Mouse (Mus musculus): ENCODE data around the gene Acp7.
A peak's percentile ranks its signal among the peaks of the same experiment; 100 is the strongest.
"Not testable (repeated sequence)": the region's sequence is repeated elsewhere in the genome, so short reads cannot be mapped to it uniquely, and the experiment has no call there.

The Acp7 gene

GRCm38 (mm10) chr7:28631073-28631472 lies at the start of gene Acp7:
Acp7 (minus strand) TSS chr7:28631332.
- DNase-seq (ENCODE audit: low read depth) = no peak

- no peak for DNase-seq (ENCODE audit: low read depth)
Measured at GRCm38 (mm10) chr7:28677624-28678023, 46.5 kb upstream of the Acp7 start.

GRCm38 (mm10) chr7:28676811-28677541 lies 45.8 kb upstream of the Acp7 start:
- no peak for DNase-seq (ENCODE audit: low read depth)

GRCm38 (mm10) chr7:28675746-28676145 lies 44.6 kb upstream of the Acp7 start:
- DNase-seq (ENCODE audit: low read depth) = no peak

DNA sequence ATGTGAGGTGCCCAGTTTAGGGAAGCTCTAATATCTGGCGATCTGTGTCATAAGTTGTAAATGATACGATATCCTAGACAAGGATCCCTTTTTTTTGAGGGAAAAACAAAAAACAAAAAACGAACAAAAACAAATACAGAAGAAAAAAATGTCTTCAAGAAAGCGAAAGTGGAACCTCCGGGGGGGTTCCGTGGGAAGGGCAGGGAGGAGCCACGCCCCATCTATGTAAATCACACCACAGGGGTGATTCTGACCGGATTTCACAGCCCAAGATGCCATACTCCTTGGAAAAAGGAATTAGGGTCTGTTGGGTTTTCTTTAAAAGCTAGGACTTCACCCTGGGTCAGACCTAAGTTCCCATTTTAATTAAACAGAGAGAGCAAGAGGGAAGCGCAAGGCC lies 43.9 kb upstream of the Acp7 start:
- DNase-seq (ENCODE audit: low read depth) = peak; percentile 64

- DNase-seq (ENCODE audit: low read depth) = not testable (repeated sequence)
Measured at GRCm38 (mm10) chr7:28672786-28673185, 41.7 kb upstream of the Acp7 start.

- DNase-seq (ENCODE audit: low read depth) = no peak
Measured at GRCm38 (mm10) chr7:28672276-28672675, 41.1 kb upstream of the Acp7 start.

DNA sequence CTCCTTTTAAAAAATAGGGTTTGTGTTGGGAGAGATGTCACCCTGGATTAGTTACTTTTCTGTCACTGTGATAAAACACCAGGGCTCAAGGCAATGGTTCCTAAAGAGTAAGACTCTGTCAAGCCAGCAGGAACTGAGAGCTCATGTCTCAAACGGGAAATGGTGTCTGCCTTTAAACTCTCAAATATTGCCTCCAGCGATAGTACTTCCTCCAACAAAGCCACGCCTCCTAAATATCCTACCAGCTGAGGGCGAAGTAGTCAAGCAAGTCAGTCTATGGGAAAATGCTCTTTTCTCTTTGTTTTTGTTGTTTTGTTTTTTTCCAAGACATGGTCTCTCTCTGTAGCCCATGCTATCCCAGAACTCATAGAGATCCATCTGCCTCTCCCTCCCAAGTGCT lies 40.0 kb upstream of the Acp7 start:
- peak; percentile 70 for DNase-seq (ENCODE audit: low read depth)

- DNase-seq (ENCODE audit: low read depth) = peak; percentile 79
Measured at GRCm38 (mm10) chr7:28665620-28666579, 34.8 kb upstream of the Acp7 start.

DNA sequence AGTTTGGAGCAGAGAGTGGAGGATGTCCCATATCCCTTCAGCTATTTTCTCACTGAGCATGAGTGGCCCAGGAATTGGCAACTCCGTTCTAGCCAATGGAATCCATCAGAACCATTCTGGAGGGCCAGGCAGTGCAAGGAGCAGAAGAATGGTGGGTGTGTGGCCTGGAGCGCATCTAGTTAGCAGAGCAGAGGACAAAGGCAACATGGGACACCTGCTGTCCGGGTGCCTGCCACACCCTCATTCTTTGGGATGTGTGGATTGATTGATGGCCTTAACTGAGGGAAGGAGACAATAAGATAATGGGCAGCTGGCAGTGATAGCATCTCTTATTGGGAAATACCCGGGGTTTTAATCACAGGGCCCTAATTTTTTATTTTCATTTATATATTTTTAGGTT lies 25.3 kb upstream of the Acp7 start:
- DNase-seq (ENCODE audit: low read depth) = no peak

DNA sequence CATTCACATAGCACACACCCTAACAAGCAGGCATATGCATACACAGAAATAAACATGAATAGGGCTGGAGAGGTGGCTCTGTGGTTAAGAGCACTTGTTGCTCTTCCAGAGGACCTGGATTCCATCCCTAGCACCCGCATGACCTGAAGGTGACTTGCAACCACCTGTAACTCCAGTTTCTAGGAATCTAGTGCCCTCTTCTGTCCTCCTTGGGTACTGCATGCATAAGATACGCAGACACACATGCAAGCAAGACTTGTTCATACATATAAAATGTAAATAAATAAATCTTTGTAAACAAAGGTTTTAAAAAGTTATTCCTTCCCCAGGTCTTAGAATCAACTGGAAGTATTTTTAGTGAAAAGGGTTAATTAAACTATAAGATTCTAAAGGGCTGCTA lies 20.0 kb upstream of the Acp7 start:
- peak; percentile 43 for DNase-seq (ENCODE audit: low read depth)

- DNase-seq (ENCODE audit: low read depth) = peak; percentile 27
Measured at GRCm38 (mm10) chr7:28647016-28647415, 15.9 kb upstream of the Acp7 start.

DNA sequence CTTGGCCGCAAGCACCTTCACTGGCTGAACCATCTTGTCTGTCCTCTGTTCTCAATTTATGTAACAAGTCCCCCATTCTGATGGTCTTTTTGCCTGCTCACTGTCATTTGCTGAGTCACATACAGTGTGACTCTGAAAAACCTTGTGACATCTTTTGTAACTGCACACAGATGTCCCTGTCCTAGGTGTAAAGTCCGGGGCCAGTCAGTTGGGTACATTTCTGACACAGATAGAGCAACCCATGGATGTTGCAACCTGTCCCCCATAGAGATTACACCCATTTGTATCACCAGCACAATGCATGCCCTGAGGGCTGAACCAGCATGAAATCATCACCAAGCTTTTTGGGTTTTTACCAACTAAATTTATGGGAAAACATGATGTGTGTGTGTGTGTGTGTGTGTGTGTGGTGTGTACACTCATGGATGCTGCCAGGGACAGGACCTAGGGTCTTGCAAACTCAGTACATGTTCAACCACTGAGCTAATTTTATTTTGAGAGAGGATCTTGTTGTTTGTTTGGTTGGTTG lies 14.9 kb upstream of the Acp7 start:
- DNase-seq (ENCODE audit: low read depth) = peak; percentile 53

DNA sequence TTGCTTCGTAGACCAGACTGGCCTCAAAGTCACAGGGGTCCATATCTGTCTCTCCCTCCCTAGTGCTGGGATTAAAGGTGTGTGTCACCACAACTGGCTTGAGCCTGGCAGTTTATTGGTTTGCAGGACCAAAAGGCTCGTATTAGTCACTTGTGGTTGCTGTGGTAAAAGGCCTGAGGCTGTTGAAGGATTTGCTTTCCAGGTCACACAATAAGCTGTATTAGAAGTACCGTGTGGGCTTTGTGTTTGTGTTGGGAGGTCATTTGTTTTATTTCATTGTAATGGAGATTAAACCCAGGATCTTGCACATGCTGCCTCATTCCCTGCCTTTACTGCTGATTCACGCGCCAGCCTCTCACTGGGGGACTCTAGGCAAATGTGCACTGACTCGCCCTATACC lies 14.2 kb upstream of the Acp7 start:
- DNase-seq (ENCODE audit: low read depth) = peak; percentile 71

DNA sequence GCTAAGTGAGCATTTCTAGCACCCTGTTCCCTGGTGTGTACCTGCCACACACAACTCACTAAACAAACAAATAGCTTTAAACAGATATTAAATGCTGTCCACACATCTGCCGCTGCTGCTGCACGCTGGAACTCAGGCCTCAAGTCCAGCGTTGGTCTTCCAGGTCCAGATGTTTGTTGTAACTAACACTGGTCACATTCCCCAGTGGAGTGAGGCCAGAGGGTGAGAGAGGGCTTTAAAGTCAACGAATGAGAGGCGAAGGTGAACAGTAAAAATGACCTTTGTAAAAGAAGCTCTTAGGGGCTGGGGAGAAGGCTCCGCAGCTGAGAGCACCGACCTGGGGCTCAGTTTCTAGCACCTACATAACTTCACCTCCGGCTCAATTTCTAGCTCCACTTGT lies 10.4 kb upstream of the Acp7 start:
- no peak for DNase-seq (ENCODE audit: low read depth)

GRCm38 (mm10) chr7:28637511-28637910 lies 6.4 kb upstream of the Acp7 start:
- DNase-seq (ENCODE audit: low read depth) = no peak

DNA sequence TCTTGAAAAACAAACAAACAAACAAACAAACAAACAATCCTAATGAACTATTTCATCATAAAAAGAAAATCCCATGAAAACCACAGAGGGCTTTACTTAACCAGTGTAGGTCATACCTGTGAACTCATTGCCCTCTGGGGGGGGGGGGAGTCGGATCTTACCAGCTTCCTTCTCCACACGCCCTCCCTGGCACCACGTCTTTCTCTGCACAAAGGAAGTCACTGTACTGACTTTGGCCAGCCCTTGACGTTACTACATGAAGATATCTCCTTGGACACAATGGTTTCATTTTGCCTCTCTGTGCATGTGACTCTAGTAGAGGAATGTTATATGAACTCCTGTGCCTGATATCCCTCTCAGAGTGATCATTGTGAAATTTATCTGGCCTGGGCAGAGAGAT lies 3.0 kb upstream of the Acp7 start:
- DNase-seq (ENCODE audit: low read depth) = peak; percentile 15

GRCm38 (mm10) chr7:28624791-28625190 lies 6.3 kb downstream of the Acp7 start:
- no peak for DNase-seq (ENCODE audit: low read depth)

- DNase-seq (ENCODE audit: low read depth) = no peak
Measured at GRCm38 (mm10) chr7:28619098-28619715, 11.9 kb downstream of the Acp7 start.

DNA sequence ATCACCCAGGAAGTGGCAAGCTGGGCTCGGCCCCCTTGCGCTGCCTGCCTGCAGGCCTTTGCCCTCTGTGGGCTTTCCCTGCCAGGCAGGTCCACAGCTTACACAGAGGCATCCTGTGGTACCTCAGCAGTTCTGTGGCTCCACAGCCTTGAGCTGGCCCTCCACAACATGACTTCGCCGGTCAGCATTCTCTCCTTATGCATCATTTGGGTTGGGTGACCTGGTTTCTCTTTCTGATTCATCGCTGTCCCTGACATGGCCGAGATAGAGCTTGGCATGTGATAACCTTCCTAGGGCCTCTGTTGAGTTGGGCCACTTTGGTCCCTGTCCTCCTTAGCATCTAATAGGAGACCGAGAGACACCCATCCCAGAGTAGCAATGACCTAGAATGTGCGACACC lies 25.2 kb downstream of the Acp7 start:
- no peak for DNase-seq (ENCODE audit: low read depth)

DNA sequence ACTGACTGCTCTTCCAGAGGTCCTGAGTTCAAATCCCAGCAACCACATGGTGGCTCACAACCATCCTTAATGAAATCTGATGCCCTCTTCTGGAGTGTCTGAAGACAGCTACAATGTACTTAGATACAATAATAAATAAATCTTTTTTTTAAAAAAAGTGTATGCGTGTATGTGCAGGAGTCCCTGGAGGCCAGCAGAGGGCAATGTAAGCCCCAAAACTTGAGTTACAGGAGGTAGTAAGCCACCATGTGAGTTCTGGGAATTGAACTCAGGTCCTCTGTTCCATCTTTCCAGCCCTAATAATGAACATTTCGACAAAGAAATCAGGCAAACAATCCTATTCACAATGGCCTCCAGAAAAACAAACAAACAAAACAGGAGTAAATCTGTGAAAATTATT lies 27.3 kb downstream of the Acp7 start:
- peak; percentile 65 for DNase-seq (ENCODE audit: low read depth)

DNA sequence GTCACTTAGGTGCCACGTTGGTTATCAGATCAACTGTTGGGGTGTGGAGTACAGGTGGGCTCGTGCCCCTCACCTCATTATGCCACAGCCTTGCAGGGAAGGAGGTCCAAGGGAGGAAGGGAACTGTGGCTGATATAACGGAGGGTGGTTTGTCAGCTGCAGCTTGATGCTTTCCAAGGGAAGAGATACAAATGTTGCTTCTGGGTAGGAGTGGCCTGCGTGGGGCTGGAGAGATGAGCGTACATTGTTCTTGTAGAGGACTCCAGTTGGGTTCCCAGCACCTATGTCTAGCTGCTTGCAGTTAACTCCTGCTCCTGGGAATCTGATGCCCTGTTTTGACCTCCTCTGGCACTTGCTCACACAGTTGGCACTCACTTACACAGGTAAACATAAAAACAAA lies 28.0 kb downstream of the Acp7 start:
- no peak for DNase-seq (ENCODE audit: low read depth)

Data from 416B (cell line).